Mouse (Mus musculus): ENCODE data around the gene Fopnl.

The Fopnl gene

GRCm38 (mm10) chr16:14316884-14317876, at the start of gene Fopnl:
Fopnl (minus strand) TSS chr16:14317405.
- in situ Hi-C loops (cut with MboI, MseI): loop anchor here (5.0 to 10.0 kb wide), 2 partner anchors 45 to 152 kb away; partner anchors contain the start of genes Abcc1, Marf1 and Nde1

- in situ Hi-C loops (cut with MboI, MseI): no loop called here
Measured at GRCm38 (mm10) chr16:14366017-14366416, 48.8 kb upstream of the Fopnl start.

GRCm38 (mm10) chr16:14365457-14365856, 48.3 kb upstream of the Fopnl start:
- in situ Hi-C loops (cut with MboI, MseI): no loop called here

GRCm38 (mm10) chr16:14364066-14364465, 46.9 kb upstream of the Fopnl start:
- in situ Hi-C loops (cut with MboI, MseI): loop anchor here (5.0 kb wide), 1 partner anchor 47 kb away; the partner anchor contains the start of gene Fopnl

- in situ Hi-C loops (cut with MboI, MseI): loop anchor here (5.0 kb wide), 1 partner anchor 46 kb away; the partner anchor contains the start of gene Fopnl
Measured at GRCm38 (mm10) chr16:14363496-14363895, 46.3 kb upstream of the Fopnl start.

GRCm38 (mm10) chr16:14362099-14362820, 45.1 kb upstream of the Fopnl start:
- in situ Hi-C loops (cut with MboI, MseI): loop anchor here (5.0 kb wide), 1 partner anchor 45 kb away; the partner anchor contains the start of gene Fopnl

- in situ Hi-C loops (cut with MboI, MseI): loop anchor here (5.0 kb wide), 1 partner anchor 44 kb away; the partner anchor contains the start of gene Fopnl
Measured at GRCm38 (mm10) chr16:14361362-14362098, 44.3 kb upstream of the Fopnl start, which contains the start of gene Abcc1. Abcc1 (plus strand) TSS chr16:14361558.

GRCm38 (mm10) chr16:14360931-14361330, 43.7 kb upstream of the Fopnl start:
- in situ Hi-C loops (cut with MboI, MseI): loop anchor here (5.0 kb wide), 1 partner anchor 44 kb away; the partner anchor contains the start of gene Fopnl

- in situ Hi-C loops (cut with MboI, MseI): no loop called here
Measured at GRCm38 (mm10) chr16:14358531-14358930, 41.3 kb upstream of the Fopnl start.

GRCm38 (mm10) chr16:14357859-14358258, 40.7 kb upstream of the Fopnl start:
- in situ Hi-C loops (cut with MboI, MseI): no loop called here

GRCm38 (mm10) chr16:14352663-14353062, 35.5 kb upstream of the Fopnl start:
- in situ Hi-C loops (cut with MboI, MseI): no loop called here

GRCm38 (mm10) chr16:14352234-14352633, 35.0 kb upstream of the Fopnl start:
- in situ Hi-C loops (cut with MboI, MseI): no loop called here

GRCm38 (mm10) chr16:14351571-14351970, 34.4 kb upstream of the Fopnl start:
- in situ Hi-C loops (cut with MboI, MseI): no loop called here

GRCm38 (mm10) chr16:14344967-14345366, 27.8 kb upstream of the Fopnl start:
- in situ Hi-C loops (cut with MboI, MseI): no loop called here

- in situ Hi-C loops (cut with MboI, MseI): no loop called here
Measured at GRCm38 (mm10) chr16:14328156-14328555, 11.0 kb upstream of the Fopnl start.

- in situ Hi-C loops (cut with MboI, MseI): no loop called here
Measured at GRCm38 (mm10) chr16:14320494-14320893, 3.3 kb upstream of the Fopnl start.

- in situ Hi-C loops (cut with MboI, MseI): loop anchor here (5.0 to 10.0 kb wide), 2 partner anchors 43 to 155 kb away; partner anchors contain the start of genes Abcc1, Marf1 and Nde1
Measured at GRCm38 (mm10) chr16:14319681-14320080, 2.5 kb upstream of the Fopnl start.

- in situ Hi-C loops (cut with MboI, MseI): loop anchor here (10.0 kb wide), 1 partner anchor 148 kb away; the partner anchor contains the start of genes Marf1 and Nde1
Measured at GRCm38 (mm10) chr16:14312914-14313313, 4.3 kb downstream of the Fopnl start.

- in situ Hi-C loops (cut with MboI, MseI): loop anchor here (10.0 kb wide), 1 partner anchor 147 kb away; the partner anchor contains the start of genes Marf1 and Nde1
Measured at GRCm38 (mm10) chr16:14311371-14311770, 5.8 kb downstream of the Fopnl start.

- in situ Hi-C loops (cut with MboI, MseI): loop anchor here (10.0 kb wide), 1 partner anchor 145 kb away; the partner anchor contains the start of genes Marf1 and Nde1
Measured at GRCm38 (mm10) chr16:14309833-14310232, 7.4 kb downstream of the Fopnl start.

All from regulatory T cell (primary cell).